Mouse (Mus musculus): ENCODE measurements around the gene Rapgef2. TPM values are rescaled to one million over a fixed set of nuclear protein-coding genes. Genes with fewer than 3 reads are reported as not detected.

Rapgef2 gene
- total RNA-seq (2021): 100 to 1,000 TPM; 120 to 126 TPM

DNA sequence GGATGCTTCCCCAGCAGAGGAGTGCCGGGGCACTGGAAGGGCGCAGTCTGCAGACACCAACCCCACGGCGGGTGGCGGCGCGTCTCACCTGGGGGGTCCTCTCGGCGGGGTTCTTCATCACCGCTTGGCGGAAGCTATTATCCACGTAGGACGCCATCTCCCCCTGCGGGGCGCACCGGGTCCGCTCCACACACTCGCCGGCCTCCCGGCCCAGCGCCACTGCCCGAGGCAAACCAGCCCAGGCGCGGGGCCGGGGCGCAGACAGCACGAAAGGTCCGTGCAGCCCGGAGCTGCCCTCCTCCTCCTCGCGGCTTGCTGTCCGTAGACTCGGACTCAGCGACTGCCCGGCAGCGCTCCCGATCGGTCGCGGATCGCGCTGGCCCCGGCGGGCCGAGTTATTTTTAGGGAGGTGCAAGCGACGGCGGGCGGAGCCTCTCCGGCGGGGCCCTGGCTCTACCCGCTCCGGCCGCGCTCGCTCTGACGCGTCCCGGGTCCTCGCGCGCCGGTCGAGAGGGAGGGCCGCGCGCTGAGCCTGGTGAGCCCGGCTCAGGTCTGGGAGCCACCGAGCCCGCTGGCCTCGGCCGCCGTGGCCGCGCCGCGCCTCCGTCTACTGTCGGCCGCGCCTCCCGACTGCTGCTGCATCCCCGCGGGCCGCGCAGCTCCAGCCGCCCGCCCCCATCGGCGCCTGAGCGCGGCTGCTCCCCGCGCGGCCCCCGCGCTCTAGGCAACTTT is at the start of gene Rapgef2:
Gene Rapgef2 (minus strand): TSS at position 142 of the 732 bp plus-strand sequence.
- DNase-seq (ENCODE audit: low spot score in 2 of 2): peak in 1 of 2 experiments; percentile 54
- intact Hi-C loops (cut with DNase I): loop anchor here (1.0 to 5.0 kb wide), 3 partner anchors 65 to 280 kb away; partner anchors contain the start of gene Fnip2

DNA sequence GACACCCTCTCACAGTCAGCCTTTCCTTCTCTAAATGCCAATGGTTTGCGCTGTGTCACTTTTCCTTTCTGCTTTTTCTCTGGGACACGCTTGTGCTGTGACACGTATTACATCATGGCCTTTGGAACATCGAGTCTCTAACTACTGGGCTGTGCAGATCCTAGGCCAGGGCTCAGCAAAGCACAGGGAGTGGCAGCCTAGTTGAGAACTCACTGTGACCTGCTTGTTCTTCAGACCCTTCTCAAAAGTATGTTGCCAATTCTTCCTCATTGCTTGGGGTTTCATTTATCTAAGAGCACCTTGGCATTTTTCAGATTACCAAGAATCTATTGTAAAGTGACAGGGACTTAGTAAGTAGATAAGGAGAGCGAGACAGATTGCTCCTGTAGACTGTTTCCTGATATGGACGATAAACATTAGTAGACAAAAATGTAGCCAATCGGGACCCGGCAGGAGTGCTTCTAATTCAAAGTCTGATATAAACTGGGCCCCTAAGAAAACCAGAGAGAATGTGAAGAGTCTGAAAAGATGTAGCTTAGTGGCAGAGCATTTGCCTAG is 47.4 kb upstream of the Rapgef2 start:
- DNase-seq (ENCODE audit: low spot score in 2 of 2): no peak
- intact Hi-C loops (cut with DNase I): no loop called here

DNA sequence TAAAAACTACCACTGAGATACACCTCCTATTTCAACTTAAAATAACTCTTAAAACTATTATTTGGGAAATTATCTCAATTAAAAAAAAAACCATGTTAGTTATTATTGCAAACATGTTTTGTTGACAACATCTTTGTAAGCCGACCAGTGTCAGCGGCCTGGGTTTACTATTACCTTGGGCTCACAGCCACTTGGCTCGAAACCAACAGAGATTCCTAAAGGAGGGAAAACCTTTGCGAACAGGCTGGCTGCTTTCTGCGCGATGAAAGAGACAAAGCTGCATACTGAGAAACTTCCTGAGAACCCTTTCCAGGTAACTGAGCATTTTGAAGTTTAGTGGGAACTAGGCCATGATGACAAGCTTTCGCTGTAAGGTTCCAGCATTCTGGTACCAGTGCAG is 46.7 kb upstream of the Rapgef2 start:
- intact Hi-C loops (cut with DNase I): no loop called here
- DNase-seq (ENCODE audit: low spot score in 2 of 2): no peak

DNA sequence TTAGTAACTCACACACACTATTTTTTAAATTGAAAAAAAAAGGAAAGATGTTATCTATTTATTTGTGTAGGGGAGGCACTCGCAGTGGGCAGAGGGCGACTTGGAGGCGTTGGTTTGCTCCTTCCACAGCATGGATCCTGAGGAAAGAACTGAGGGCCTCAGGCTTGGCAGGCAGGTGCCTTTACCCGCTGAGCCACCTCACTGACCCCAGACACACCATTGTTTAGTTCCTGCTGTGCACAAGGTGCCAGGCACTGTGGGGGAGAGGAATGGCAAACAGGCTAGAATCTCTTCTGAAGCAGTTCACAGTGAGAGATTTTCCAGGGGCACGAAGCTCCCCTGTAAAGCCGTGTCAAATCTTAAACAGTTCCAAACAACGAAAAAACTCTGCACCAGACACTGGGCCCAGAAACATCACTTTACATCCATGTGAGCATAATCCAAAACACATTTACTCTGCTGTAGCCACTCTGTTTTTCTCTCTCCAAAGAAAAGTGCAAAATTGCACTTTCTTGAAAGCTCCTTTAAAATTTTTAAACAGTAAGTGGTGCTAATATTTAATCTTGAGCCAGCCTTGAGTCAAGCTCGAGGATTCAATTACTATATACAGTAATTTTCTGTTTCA is 43.5 kb upstream of the Rapgef2 start:
- intact Hi-C loops (cut with DNase I): no loop called here

DNA sequence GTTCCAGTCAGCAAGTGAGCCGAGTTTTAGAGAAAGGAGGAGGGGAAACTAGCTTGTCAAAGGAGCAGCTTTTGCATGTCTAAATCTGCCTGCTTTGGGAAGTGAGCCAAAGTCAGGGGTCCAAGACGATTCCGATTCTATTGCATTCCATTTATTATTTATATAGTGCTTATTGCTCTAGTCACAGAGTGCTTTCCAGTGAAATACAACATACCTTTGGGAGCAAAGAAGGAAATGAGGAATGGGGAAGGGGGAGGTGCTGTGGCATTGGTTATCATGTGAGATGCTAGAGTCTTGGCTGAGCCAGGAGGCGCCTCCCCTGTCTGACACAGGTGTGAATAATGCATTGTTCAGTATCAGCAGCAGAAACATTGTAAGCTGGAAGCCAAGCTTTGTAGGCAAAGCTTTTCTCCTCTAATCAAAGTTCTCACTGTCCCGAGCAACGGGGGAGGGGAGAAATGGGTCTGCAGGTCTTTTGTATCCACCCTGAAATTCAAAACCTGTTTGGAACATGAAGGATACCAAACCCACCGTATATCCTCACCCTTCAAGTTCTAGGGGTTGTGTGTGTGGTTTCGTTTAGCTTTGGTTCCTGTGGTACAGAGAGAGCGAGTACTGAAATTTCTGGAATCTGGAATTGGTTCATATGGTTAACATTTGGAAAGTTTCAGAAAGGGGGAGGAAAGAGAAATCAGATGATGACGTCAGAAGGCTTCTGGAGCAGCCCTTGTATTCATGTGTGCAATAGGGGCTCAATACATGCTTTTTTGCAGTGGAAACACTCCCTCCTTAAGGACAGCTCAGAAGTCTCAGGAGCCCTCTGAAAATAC is 38.6 kb upstream of the Rapgef2 start:
- intact Hi-C loops (cut with DNase I): no loop called here
- DNase-seq (ENCODE audit: low spot score in 2 of 2): no peak

More for the DNA sequence above, 43.5 kb upstream of the Rapgef2 start:
- no peak for DNase-seq (ENCODE audit: low spot score in 2 of 2)

DNA sequence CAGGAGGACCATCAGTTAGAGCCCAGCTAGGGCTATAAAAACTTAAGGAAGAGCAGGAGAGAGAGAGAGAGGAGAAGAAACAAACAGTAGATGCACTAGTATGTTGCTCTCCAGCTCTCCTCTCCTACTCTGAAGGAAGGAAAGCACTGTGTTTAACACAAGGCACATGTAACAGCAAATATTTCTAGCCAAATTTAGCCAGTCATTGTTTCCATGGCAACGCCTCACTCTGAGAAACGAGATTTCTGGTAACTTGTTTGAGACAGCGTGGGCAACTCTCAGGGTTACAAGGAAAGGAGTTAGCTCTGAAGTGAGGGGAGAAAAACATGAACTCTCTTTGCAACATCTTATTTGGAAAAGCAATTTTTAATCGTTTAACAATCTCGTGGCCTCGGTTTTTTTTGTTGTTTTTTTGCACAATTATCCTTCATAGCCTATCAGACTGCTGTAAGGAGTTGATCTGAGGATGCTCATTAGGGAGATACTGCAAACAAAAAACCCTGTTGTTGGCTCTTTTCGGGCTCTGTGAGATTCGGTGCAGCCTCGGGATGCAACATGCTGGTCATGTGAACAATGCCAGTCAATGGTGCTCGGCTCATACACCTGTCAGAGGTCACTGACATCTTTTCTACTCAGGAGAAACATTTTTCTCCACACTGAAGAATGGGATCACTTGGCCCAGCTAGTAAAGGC is 27.8 kb upstream of the Rapgef2 start:
- DNase-seq (ENCODE audit: low spot score in 2 of 2): peak; percentile 89 to 97
- intact Hi-C loops (cut with DNase I): loop anchor here (5.0 kb wide), 1 partner anchor 108 kb away; no protein-coding TSS in a partner anchor

DNA sequence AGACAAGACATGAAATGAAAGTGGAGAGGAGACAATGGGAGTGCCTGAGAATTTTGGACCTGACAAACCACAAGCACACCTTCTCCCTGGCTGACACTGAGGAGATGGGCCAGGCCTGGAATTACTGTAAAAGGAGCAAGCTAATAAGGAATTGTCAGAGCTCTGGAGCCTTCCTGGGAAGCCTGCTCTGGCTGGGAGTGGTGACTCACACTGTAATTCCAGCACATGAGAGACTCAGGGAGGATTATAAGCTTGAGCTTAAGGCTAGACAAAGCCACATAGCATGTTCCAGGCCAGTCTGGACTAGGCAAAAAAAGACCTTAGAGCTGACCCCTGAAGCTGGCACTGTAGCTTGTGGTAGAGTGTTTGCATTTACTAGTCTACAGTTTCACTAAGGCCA is 25.6 kb upstream of the Rapgef2 start:
- intact Hi-C loops (cut with DNase I): loop anchor here (2.0 to 5.0 kb wide), 2 partner anchors 23 to 110 kb away; no protein-coding TSS in a partner anchor
- DNase-seq (ENCODE audit: low spot score in 2 of 2): no peak

DNA sequence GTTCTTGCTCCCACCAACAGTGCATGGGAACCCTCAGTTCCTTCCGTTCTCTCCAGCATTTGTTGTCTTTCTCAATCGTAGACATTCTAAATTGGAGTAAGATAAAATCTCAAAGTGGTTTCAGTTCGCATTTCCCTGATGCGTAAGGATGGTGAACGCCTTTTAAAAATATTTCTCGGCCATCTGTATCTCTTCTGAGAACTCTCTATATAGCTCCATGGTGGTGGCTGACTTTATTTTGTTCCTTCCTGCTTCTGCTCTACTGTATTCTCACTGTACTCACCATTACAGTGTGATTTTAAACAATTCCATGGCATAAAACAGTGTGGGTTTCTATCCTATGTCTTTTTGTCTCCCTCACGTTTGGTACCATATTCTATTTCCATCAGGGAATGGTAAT is 23.9 kb upstream of the Rapgef2 start:
- peak; percentile 27 to 66 for DNase-seq (ENCODE audit: low spot score in 2 of 2)
- intact Hi-C loops (cut with DNase I): loop anchor here (1.0 to 5.0 kb wide), 3 partner anchors 21 to 126 kb away; no protein-coding TSS in a partner anchor

DNA sequence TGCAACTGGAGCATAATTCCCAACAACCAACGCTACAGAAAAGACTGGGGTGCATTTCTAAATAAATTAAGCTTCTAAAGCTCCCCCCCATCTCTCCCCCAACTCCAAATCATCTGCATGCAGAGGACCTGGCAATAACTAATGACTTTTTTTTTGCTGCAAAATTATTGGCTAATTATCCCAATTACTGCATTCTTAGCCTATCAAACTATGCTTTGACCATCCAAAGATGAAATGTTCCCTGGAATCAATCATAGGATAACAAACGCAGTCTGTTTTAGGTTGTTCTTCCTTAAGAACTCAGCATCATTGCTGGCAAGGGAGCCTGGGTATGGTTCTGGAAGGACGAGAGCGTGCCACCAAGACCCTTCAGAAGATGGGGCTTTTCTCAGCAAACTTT is 22.3 kb upstream of the Rapgef2 start:
- DNase-seq (ENCODE audit: low spot score in 2 of 2): no peak
- intact Hi-C loops (cut with DNase I): no loop called here

DNA sequence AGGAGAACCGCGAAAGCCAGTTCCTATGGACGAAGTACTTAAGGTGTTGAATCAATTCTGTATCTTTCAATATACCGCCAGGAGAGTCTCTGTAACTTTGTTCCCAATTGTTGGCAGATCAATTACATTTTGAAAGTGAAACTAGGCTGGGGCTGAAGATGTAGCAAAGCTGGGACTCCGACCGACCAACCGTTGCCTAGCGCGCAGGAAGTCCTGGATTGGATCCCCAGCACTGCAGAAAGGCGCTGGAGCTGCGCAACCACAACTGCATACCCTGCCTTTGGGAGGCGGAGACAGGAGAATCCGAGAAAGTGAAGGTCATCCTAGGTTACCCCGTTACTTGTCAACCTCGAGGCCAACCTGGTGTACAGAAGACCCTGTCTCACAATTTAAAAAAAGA is 13.1 kb upstream of the Rapgef2 start:
- DNase-seq (ENCODE audit: low spot score in 2 of 2): no peak
- intact Hi-C loops (cut with DNase I): no loop called here

DNA sequence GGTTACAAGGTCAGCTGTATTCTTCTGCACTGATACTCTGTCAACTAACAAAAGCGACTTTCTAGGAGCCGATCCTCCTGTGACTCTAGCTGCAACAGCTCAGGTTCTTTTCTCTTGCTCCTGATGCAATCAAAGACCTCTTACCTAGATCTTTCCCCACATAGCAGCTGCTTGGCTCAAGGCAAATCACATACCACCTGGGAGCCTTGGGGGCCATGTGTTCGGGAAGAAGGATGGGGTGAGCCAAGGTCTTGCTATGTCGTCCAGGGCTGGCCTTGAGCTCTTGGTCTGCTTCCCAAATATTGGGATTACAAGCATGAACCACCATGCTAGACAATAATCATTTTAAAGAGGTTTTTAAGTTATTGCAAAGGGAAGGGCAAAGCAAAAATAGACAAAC is 11.0 kb upstream of the Rapgef2 start:
- DNase-seq (ENCODE audit: low spot score in 2 of 2): no peak
- intact Hi-C loops (cut with DNase I): no loop called here

DNA sequence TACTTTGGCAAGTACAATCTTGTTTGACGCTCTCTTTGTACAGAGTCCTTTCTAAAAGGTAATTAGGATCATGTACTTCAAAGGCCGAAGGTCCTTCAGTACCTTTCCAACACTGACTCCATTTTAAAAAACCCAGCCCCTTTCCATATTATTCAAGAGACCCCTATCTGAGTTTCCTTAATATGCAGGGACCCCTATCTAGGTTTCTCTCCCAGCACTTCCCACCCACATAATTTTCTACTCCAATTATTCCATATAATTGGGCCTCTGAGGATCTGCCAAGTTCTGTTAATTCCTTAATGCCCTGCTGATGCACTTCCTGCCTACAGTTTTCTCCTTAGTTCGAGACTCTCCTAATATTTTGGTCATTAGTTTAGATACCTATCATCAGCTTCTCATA is 10.3 kb upstream of the Rapgef2 start:
- intact Hi-C loops (cut with DNase I): no loop called here
- DNase-seq (ENCODE audit: low spot score in 2 of 2): no peak

DNA sequence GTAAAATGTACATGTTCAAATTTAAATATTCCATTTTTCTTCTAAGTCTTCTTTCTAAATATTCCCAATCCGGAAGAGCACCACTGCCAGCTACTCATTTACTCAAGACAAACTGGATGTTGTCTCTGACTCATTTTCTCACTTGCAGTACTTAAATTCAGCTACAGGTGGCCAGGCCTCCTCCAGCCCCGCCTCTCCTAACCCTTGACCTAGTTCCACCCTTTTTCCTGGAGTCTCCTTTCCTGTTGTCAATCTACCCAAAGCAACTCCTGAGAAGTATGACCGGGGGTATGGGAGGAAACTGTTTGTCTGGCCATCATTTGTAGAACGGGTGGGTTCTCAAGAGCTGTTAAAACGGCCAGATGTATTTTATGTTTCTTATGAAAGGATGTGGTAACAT is 9.7 kb upstream of the Rapgef2 start:
- DNase-seq (ENCODE audit: low spot score in 2 of 2): no peak
- intact Hi-C loops (cut with DNase I): no loop called here

DNA sequence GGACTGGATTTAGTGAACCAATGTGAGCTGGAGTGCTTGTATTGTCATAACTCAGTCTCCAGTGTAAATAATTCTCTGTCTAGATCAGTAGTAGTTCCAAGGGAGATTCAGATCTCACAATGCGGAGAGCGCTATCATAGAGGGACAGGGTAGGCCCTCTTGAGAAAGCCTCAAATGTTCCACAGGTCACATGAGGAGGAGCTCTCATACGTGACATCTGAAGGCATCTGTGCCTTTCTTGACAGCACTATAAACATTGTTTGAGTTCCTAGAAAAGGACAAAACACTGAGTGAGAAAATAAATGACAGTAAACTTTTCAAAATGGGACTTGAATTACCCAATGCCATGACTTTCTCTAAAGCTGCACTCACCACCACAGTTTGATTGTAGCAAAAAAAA is 8.4 kb upstream of the Rapgef2 start:
- intact Hi-C loops (cut with DNase I): no loop called here
- no peak for DNase-seq (ENCODE audit: low spot score in 2 of 2)

DNA sequence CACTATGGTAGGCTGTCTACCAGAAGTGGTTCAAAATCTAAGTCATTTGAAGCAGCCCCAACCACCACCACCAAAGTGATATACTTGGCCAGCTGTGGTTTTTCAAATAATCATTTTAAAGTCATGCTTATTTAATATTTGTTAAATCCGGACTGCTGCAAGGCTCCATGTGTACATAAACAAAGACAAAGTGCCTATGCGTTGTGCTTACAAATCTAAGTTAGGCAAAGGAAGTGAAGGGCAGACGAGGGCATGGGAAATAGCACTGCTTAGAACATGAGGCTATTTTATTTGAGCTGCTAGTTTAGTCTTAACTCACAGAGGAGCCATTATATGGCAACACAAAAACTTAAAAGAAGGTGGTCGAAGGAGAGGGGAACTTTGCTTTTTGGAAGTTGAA is 6.7 kb upstream of the Rapgef2 start:
- intact Hi-C loops (cut with DNase I): no loop called here
- DNase-seq (ENCODE audit: low spot score in 2 of 2): no peak

DNA sequence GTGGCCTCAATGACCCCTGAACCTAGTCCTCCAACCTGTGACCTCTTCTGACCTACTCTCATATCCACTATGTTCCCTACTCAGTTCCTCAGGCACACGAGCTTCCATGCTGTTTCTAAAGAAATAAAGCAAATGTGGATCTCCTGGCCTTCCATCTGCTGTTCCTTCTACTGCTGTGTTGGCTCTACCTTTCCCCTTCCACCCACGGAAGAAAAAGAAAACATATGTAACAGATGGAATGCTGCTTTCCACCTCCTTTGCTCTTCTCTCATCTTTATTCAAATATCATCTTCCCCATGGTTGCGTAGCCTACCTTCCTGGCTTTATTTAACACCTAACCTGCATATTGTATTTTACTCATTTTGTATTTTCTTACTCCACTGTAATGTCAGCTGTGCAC is 2.7 kb upstream of the Rapgef2 start:
- DNase-seq (ENCODE audit: low spot score in 2 of 2): peak in 1 of 2 experiments; percentile 84
- intact Hi-C loops (cut with DNase I): loop anchor here (1.0 to 5.0 kb wide), 3 partner anchors 22 to 188 kb away; no protein-coding TSS in a partner anchor

DNA sequence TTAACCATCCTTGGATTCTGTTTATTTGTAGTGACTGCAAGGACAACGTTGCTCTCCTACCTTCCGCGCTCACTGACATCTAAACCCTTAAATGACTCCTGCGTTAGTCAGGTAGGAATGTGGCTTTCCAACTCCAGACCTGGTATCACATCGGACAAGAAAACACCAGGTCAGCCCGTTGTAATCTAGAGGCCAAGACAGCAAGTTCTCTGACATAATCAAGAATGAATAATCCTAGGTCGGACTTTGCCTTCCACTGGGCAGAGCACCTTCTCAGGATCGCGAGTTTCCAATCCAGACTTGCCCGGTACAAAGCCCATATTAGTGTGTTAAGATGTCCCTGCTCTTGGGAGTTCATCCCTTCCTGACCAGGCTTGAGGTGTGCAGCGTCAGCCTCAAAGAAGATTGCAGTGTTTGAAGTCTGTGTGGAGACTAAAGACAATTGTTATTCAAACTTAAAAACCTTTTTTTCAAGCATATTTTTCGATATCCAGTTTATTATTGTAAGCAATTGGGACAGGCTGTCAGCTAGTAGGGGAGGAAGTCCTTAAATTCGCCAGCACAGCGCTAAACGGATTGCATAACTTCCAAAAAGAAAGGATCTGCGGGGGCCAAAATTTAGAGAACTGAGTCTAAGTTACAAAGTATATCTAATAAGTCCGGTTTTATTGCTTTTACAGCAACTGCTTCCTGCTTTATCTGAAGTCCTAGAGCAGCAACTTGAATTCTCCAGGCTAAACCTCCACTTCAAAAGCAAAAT is 1.6 kb upstream of the Rapgef2 start:
- intact Hi-C loops (cut with DNase I): loop anchor here (1.0 to 5.0 kb wide), 4 partner anchors 23 to 279 kb away; partner anchors contain the start of gene Fnip2
- peak; percentile 35 to 49 for DNase-seq (ENCODE audit: low spot score in 2 of 2)

DNA sequence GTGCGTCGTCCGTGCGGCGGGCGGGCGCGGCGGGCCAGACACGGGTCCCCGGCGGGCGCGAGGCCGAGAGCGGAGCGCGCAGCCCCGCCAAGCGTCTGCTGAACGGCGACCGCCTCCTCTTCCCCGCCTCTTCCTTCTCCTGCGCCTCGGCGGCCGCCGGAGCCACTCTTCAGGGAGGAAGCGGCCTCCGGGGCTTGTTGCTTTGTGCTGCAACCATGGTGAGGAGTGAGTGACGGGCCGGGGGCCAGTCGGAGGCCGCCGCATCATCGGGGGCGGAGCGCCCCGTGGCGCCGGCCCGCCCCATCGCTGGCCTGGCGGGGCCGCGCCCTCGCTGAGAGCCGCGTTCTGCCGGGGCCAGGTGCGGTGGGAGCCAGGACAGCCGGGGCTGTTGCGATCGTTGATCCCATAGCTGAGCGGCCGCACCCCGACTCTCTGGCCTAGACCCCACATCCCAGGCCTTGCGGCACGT is 825 bp upstream of the Rapgef2 start:
- intact Hi-C loops (cut with DNase I): loop anchor here (1.0 to 5.0 kb wide), 3 partner anchors 66 to 280 kb away; partner anchors contain the start of gene Fnip2
- DNase-seq (ENCODE audit: low spot score in 2 of 2): peak; percentile 96 to 97

Measured in left cerebral cortex, postnatal 25 days (tissue).